Mouse (Mus musculus): ENCODE data around the gene Colq.
"Not testable (repeated sequence)": the region's sequence is repeated elsewhere in the genome, so short reads cannot be mapped to it uniquely, and the experiment has no call there.

Gene Colq

GRCm38 (mm10) chr14:31591243-31591642, at the start of gene Colq:
Colq (minus strand) TSS chr14:31591343.
- DNase-seq (ENCODE audit: low spot score) = no peak

GRCm38 (mm10) chr14:31640346-31640889, 49.3 kb upstream of the Colq start, which contains the start of gene Gm49387:
Gm49387 (minus strand) TSS chr14:31640878.
- no peak for DNase-seq (ENCODE audit: low spot score)

GRCm38 (mm10) chr14:31630677-31631076, 39.5 kb upstream of the Colq start:
- no peak for DNase-seq (ENCODE audit: low spot score)

GRCm38 (mm10) chr14:31622748-31623147, 31.6 kb upstream of the Colq start:
- no peak for DNase-seq (ENCODE audit: low spot score)

- no peak for DNase-seq (ENCODE audit: low spot score)
Observed at GRCm38 (mm10) chr14:31620591-31621223, 29.6 kb upstream of the Colq start.

- DNase-seq (ENCODE audit: low spot score) = no peak
Observed at GRCm38 (mm10) chr14:31617997-31618396, 26.9 kb upstream of the Colq start.

- DNase-seq (ENCODE audit: low spot score) = no peak
Observed at GRCm38 (mm10) chr14:31617204-31617603, 26.1 kb upstream of the Colq start.

GRCm38 (mm10) chr14:31613671-31614070, 22.5 kb upstream of the Colq start:
- DNase-seq (ENCODE audit: low spot score) = no peak

GRCm38 (mm10) chr14:31611986-31612385, 20.8 kb upstream of the Colq start:
- no peak for DNase-seq (ENCODE audit: low spot score)

- no peak for DNase-seq (ENCODE audit: low spot score)
Observed at GRCm38 (mm10) chr14:31605514-31605913, 14.4 kb upstream of the Colq start.

- DNase-seq (ENCODE audit: low spot score) = peak; percentile 24
Observed at GRCm38 (mm10) chr14:31604916-31605315, 13.8 kb upstream of the Colq start.

GRCm38 (mm10) chr14:31602616-31602979, 11.5 kb upstream of the Colq start:
- DNase-seq (ENCODE audit: low spot score) = not testable (repeated sequence)

- DNase-seq (ENCODE audit: low spot score) = no peak
Observed at GRCm38 (mm10) chr14:31601908-31602615, 10.9 kb upstream of the Colq start.

- no peak for DNase-seq (ENCODE audit: low spot score)
Observed at GRCm38 (mm10) chr14:31597446-31597845, 6.3 kb upstream of the Colq start.

- no peak for DNase-seq (ENCODE audit: low spot score)
Observed at GRCm38 (mm10) chr14:31596408-31596807, 5.3 kb upstream of the Colq start.

- DNase-seq (ENCODE audit: low spot score) = no peak
Observed at GRCm38 (mm10) chr14:31594693-31595092, 3.5 kb upstream of the Colq start.

GRCm38 (mm10) chr14:31593036-31593435, 1.9 kb upstream of the Colq start:
- no peak for DNase-seq (ENCODE audit: low spot score)

GRCm38 (mm10) chr14:31586451-31586850, 4.7 kb downstream of the Colq start:
- no peak for DNase-seq (ENCODE audit: low spot score)

GRCm38 (mm10) chr14:31583082-31583481, 8.1 kb downstream of the Colq start:
- DNase-seq (ENCODE audit: low spot score) = no peak

- DNase-seq (ENCODE audit: low spot score) = no peak
Observed at GRCm38 (mm10) chr14:31577966-31578735, 13.0 kb downstream of the Colq start.

GRCm38 (mm10) chr14:31576846-31577697, 14.1 kb downstream of the Colq start:
- DNase-seq (ENCODE audit: low spot score) = no peak

- no peak for DNase-seq (ENCODE audit: low spot score)
Observed at GRCm38 (mm10) chr14:31575866-31576265, 15.3 kb downstream of the Colq start.

All from embryo, embryonic 10 days (tissue).